12 mouse cellular contexts compared by ENCODE assay signal in the genomic region with DNA sequence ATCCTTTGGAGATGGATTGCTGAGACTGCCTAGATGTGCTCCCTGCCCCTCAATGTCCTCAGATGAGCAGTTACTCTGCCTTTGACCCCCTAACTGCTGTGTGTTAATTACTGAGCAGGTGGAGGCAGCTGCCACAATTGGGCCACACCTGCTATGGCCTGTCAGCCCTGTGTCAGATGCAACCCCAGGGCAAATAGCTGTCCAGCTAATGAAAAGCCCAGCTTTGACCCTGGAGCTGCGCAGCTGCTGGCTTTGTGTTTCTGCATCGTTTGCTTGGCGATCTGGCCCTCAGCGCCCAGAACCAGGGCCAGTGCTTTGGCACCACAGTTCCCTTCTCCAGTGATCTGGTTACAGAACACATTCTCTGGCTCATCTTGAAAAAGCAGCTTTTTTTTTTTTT. TPM values are rescaled to one million over a fixed set of nuclear protein-coding genes. Genes with fewer than 3 reads are reported as not detected.
DNase-seq lines count a peak whose midpoint lies in the region; ATAC-seq and TF ChIP-seq lines count a peak whose summit lies in the region.
"Had no signal": no experiment of that assay in that cellular context is flagged by ENCODE, and none has a peak within 500 bp of the region (broad histone marks: within the 10 kb centered on the region; RNA-seq: fewer than 3 reads in every experiment).

No protein-coding gene starts in this region.

- no peak for TF ChIP-seq POLR2A in limb, embryonic 14.5 days (IDR thresholded peaks at IDR 0.05; ENCODE audit: borderline replicate concordance, extremely low read depth, insufficient read depth, insufficient read length)

- H3K4me2 ChIP-seq in forebrain, embryonic 12.5 days, result no peak overlapping the region
- H3K4me2 ChIP-seq in forebrain, embryonic 16.5 days (ENCODE audit: low read length), result no peak overlapping the region
- no peak overlapping the region for H3K4me2 ChIP-seq in embryonic facial prominence, embryonic 14.5 days (ENCODE audit: low read depth, low read length)
- no peak overlapping the region for H3K4me2 ChIP-seq in limb, embryonic 14.5 days (replicated peaks; ENCODE audit: low read depth, low read length, severe bottlenecking)

- H3K9me3 ChIP-seq in forebrain, embryonic 12.5 days, result no peaks in the 10 kb centered on the region
- no peaks in the 10 kb centered on the region for H3K9me3 ChIP-seq in forebrain, embryonic 16.5 days (ENCODE audit: control insufficient read depth, low read length)
- H3K9me3 ChIP-seq in embryonic facial prominence, embryonic 14.5 days (ENCODE audit: control insufficient read depth, low read length), result no peaks in the 10 kb centered on the region
- no peaks in the 10 kb centered on the region for H3K9me3 ChIP-seq in limb, embryonic 14.5 days (ENCODE audit: control insufficient read depth, low read length)

- ATAC-seq in forebrain, embryonic 12.5 days (ENCODE audit: low FRiP score), result peak; percentile 33; the same call in 1 of the 2 replicates
- no peak for ATAC-seq in forebrain, embryonic 16.5 days
- peak; percentile 82 for ATAC-seq in embryonic facial prominence, embryonic 14.5 days (ENCODE audit: low read depth)
- peak; percentile 80 for ATAC-seq in limb, embryonic 14.5 days (ENCODE audit: low FRiP score, low read depth)
- no peak for ATAC-seq in megakaryocyte, adult 5-6 weeks (ENCODE audit: poor library complexity, severe bottlenecking)

- H3K27ac ChIP-seq in forebrain, embryonic 12.5 days, result peak overlapping the region; percentile 65
- no peak overlapping the region for H3K27ac ChIP-seq in forebrain, embryonic 16.5 days (ENCODE audit: low read length)
- peak overlapping the region; percentile 65; the same call in 1 of the 2 replicates for H3K27ac ChIP-seq in embryonic facial prominence, embryonic 14.5 days (replicated peaks; ENCODE audit: low read depth, low read length)
- H3K27ac ChIP-seq in limb, embryonic 14.5 days (replicated peaks; ENCODE audit: low read depth, low read length), result no peak overlapping the region
- H3K27ac ChIP-seq: left cerebral cortex, adult 2 months had no signal

- H3K9ac ChIP-seq in forebrain, embryonic 12.5 days, result no peak overlapping the region
- no peak overlapping the region for H3K9ac ChIP-seq in forebrain, embryonic 16.5 days (replicated peaks; ENCODE audit: low read depth, low read length)
- no peak overlapping the region for H3K9ac ChIP-seq in embryonic facial prominence, embryonic 14.5 days (ENCODE audit: low read depth, low read length)
- no peak overlapping the region for H3K9ac ChIP-seq in limb, embryonic 14.5 days (ENCODE audit: low read depth, low read length, severe bottlenecking)

- H3K27me3 ChIP-seq in forebrain, embryonic 12.5 days, result 0 out of 2 replicates have a peak, but pooled peaks cover 3% of the 10 kb centered on the region
- no peaks in the 10 kb centered on the region for H3K27me3 ChIP-seq in forebrain, embryonic 16.5 days (replicated peaks; ENCODE audit: control insufficient read depth, insufficient read depth, low read length)
- H3K27me3 ChIP-seq in embryonic facial prominence, embryonic 14.5 days (replicated peaks; ENCODE audit: control insufficient read depth, insufficient read depth, low read length), result no peaks in the 10 kb centered on the region; the same call in 1 of the 2 replicates
- no peaks in the 10 kb centered on the region for H3K27me3 ChIP-seq in limb, embryonic 14.5 days (ENCODE audit: control insufficient read depth, insufficient read depth, low read length)

- whole genome bisulfite sequencing in forebrain, embryonic 12.5 days, result 24% methylated on average over 4 of the region's 4 CpGs
- WGBS in forebrain, embryonic 16.5 days, result 20% methylated on average over 4 of the region's 4 CpGs
- 33% methylated on average over 4 of the region's 4 CpGs for WGBS in embryonic facial prominence, embryonic 14.5 days
- WGBS in limb, embryonic 14.5 days, result 23% methylated on average over 4 of the region's 4 CpGs

- H3K4me1 ChIP-seq in forebrain, embryonic 12.5 days, result peaks cover 31% of the 10 kb centered on the region
- peaks cover 4% of the 10 kb centered on the region; the same call in 1 of the 2 replicates for H3K4me1 ChIP-seq in forebrain, embryonic 16.5 days (replicated peaks; ENCODE audit: control insufficient read depth, insufficient read depth, low read length)
- peaks cover 16% of the 10 kb centered on the region for H3K4me1 ChIP-seq in embryonic facial prominence, embryonic 14.5 days (ENCODE audit: control insufficient read depth, insufficient read depth, low read length)
- H3K4me1 ChIP-seq in limb, embryonic 14.5 days (ENCODE audit: control insufficient read depth, insufficient read depth, low read length), result peaks cover 15% of the 10 kb centered on the region

- DNase-seq in Muller cell, postnatal 12 days (ENCODE audit: inconsistent ontology term), result peak; percentile 91
- DNase-seq in embryonic facial prominence, embryonic 14.5 days (ENCODE audit: low spot score), result peak; percentile 79
- peak; percentile 59 for DNase-seq in limb, embryonic 14.5 days (ENCODE audit: low spot score)
- no peak for DNase-seq in layer of hippocampus, adult 18-20 months (ENCODE audit: low spot score in 2 of 2)
- no peak for DNase-seq in thymus, postnatal 36 days
- DNase-seq: heart, postnatal 4 days; kidney, postnatal 14 days; right cerebral cortex, postnatal 25 days had no signal

- no peak overlapping the region for H3K4me3 ChIP-seq in forebrain, embryonic 12.5 days (replicated peaks)
- no peak overlapping the region for H3K4me3 ChIP-seq in forebrain, embryonic 16.5 days (replicated peaks; ENCODE audit: low read length)
- no peak overlapping the region for H3K4me3 ChIP-seq in embryonic facial prominence, embryonic 14.5 days (ENCODE audit: low read depth, low read length)
- H3K4me3 ChIP-seq in limb, embryonic 14.5 days (replicated peaks; ENCODE audit: low read length), result no peak overlapping the region
- H3K4me3 ChIP-seq: left cerebral cortex, adult 2 months had no signal

- no peaks in the 10 kb centered on the region for H3K36me3 ChIP-seq in forebrain, embryonic 12.5 days (replicated peaks)
- H3K36me3 ChIP-seq in forebrain, embryonic 16.5 days (ENCODE audit: control insufficient read depth, insufficient read depth), result no peaks in the 10 kb centered on the region
- no peaks in the 10 kb centered on the region for H3K36me3 ChIP-seq in embryonic facial prominence, embryonic 14.5 days (ENCODE audit: control insufficient read depth, insufficient read depth, low read length)
- no peaks in the 10 kb centered on the region for H3K36me3 ChIP-seq in limb, embryonic 14.5 days (ENCODE audit: control insufficient read depth, insufficient read depth, low read length)

RNA-seq across cellular contexts. Expression of a gene that starts 43.7 kb away (rescaled TPM):
- polyA plus RNA-seq in forebrain, embryonic 12.5 days (2016; fragmentation: Nextera tagmentation; extraction: Ambion mirVana), result 17.9 and 19.6 TPM in 2 replicates
- 22.7 and 22.9 TPM in 2 replicates for polyA plus RNA-seq in forebrain, embryonic 16.5 days (2015; fragmentation: Nextera tagmentation; extraction: Ambion mirVana)
- 30.1 and 38.8 TPM in 2 replicates for polyA plus RNA-seq in embryonic facial prominence, embryonic 14.5 days (2014; fragmentation: Nextera tagmentation; extraction: Ambion mirVana)
- polyA plus RNA-seq in limb, embryonic 14.5 days (2012; rRNA removed), result 16.5 and 17.9 TPM in 2 replicates
- 31.9 and 36.9 TPM in 2 replicates for polyA plus RNA-seq in limb, embryonic 14.5 days (2014; fragmentation: Nextera tagmentation; extraction: Ambion mirVana)
- total RNA-seq in layer of hippocampus, adult 18-20 months (2021), result 10 to 100 TPM; 20.8 to 31.0 TPM
- total RNA-seq in megakaryocyte, adult 5-6 weeks (2015), result 7.6 and 8.5 TPM in 2 replicates
- total RNA-seq in megakaryocyte, adult 5-6 weeks (2017), result 8.4 and 9.5 TPM in 2 replicates

Comparison
In these comparisons a context has a peak if more than half of its experiments do, and no peak if none do; other contexts are left out.
1. ATAC-seq: peak in forebrain, embryonic 12.5 days (single experiment), embryonic facial prominence, embryonic 14.5 days (single experiment) and limb, embryonic 14.5 days (single experiment); none in forebrain, embryonic 16.5 days (single experiment) and megakaryocyte, adult 5-6 weeks (single experiment).
2. H3K27ac ChIP-seq: peak in forebrain, embryonic 12.5 days (single experiment) and embryonic facial prominence, embryonic 14.5 days (single experiment); none in forebrain, embryonic 16.5 days (single experiment) and limb, embryonic 14.5 days (single experiment).
3. DNase-seq: peak in Muller cell, postnatal 12 days (single experiment), embryonic facial prominence, embryonic 14.5 days (single experiment) and limb, embryonic 14.5 days (single experiment); none in layer of hippocampus, adult 18-20 months (0 of 2) and thymus, postnatal 36 days (0 of 2).